Mouse (Mus musculus): Measurements from ENCODE around the gene Abcb10.
"Not testable (repeated sequence)": the region's sequence is repeated elsewhere in the genome, so short reads cannot be mapped to it uniquely, and the experiment has no call there.

The Abcb10 gene

GRCm38 (mm10) chr8:123981674-123982073 is 1.2 kb downstream of the Abcb10 start:
- in situ Hi-C loops (cut with MboI, MseI) = no loop called here

DNA sequence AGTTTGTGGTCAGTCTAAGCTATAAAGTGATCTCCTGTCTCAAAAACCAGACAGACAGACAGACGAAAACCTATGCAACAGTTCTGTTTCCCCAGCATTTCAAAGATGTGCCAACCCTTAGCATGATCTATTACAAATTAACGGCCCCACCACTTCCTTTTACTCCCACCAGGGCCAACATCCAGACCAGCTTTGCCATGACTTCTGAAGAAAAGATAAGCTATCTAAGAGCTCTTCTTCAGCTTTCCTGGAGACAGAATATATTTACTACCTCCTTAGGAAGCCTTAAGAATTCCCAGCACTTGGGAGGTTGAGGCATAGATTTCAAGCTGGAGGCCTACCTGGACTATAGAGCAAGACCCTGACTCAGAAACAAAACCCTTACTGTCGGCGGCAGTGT is 2.7 kb downstream of the Abcb10 start:
- in situ Hi-C loops (cut with MboI, MseI) = no loop called here

GRCm38 (mm10) chr8:123978926-123979325 is 4.0 kb downstream of the Abcb10 start:
- in situ Hi-C loops (cut with MboI, MseI) = no loop called here

DNA sequence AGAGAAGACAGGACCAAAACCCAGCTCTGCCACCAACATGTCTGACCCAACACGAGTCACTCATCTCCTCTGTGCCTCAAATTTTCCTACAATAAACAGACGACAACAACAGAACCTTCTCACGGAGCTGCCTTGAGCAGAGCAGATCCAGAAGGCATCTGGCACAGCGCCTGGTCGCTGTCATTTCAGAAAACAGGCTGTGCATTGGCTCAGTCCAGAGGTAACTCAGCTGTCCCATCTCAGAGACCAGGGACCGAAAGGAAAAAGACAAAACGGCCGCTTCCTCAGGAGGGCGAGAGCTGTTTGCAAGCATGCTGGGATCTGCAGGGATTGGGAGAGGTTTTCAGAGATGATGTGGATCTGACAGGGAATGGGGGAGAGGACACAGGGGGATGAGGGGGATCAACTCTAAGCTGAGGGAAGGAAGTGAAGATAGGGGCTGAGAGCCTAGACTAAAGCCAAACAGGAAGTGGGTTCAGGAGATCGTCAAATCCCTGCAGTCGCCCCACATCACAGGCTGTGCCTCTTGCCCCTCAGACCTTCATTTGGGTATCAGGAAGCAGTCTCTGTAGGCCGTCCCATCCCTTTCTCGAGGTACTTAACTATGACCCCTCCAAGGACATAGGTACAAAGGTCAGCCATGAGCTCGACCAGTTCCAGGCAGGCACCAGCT is 4.6 kb downstream of the Abcb10 start:
- in situ Hi-C loops (cut with MboI, MseI) = no loop called here

DNA sequence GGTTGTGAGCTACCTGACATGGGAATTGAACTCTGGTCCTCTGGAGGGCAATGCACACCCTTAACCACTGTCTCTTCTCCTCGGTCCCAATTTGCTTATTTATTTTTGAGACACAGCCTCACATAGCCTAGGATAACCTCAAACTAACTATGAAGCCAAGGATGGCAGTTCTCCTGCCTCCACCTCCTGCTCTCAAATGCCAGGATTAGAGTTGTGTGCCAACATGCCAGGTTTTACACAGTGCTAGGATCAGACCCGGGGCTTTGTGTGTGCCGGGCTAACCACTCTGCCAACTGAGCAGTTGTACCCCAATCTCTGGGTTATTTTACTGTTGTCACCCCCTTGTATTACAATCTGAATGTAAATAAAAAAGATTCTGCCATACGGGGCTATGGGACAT is 5.4 kb downstream of the Abcb10 start:
- in situ Hi-C loops (cut with MboI, MseI) = no loop called here

DNA sequence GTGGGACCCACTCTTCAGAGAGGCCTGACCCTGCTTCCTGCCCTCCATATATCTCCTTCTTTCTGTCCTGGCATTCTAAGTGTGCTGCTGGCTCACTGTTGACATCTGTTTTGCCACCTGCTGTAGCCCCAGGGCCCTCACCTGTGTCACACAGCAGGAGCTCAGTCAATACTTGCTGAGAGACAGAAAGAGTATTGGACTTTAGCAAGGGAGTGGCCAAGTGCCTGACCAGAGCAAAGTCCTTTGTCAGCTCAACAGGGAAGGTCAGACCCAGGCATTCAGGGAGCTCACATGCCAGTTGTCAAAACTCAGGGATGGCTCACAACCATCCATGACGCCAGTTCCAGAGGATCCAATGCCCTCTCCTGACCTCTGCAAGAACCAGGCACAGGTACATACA is 9.4 kb downstream of the Abcb10 start:
- in situ Hi-C loops (cut with MboI, MseI) = no loop called here

DNA sequence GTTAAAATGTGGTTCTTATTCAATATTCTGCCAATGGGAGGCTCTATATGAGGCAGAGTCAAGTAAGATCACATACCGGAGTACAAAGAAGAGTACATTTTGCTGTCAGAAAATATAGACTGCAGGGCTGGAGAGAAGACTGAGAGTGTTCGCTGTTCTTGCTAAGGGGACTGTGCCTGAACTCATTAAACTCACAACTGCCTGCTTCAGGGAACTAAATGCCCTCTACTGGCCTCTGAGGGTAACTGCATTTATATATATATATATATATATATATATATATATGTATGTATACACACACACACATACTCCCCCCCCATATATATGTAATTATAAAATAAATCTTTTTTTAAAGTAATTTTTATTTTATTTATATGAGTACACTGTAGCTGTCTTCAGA is 16.0 kb downstream of the Abcb10 start:
- in situ Hi-C loops (cut with MboI, MseI) = no loop called here

GRCm38 (mm10) chr8:123961371-123961770 is 21.6 kb downstream of the Abcb10 start:
- in situ Hi-C loops (cut with MboI, MseI) = no loop called here

DNA sequence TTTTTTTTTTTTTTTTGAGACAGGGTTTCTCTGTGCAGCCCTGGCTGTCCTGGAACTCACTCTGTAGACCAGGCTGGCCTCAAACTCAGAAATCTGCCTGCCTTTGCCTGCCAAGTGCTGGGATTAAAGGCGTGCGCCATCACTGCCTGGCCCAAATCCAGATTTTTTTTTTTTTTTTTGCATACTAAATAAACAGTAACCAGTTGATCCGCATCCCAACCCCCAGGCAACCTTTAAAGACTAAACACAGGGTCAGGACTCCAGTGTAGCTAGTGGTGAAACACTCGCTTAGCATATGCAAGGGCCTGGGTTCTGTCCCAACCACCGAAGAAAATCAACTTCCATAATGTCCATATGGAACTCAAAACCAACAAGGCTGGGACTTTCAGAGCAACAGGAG is 22.4 kb downstream of the Abcb10 start:
- in situ Hi-C loops (cut with MboI, MseI) = not testable (repeated sequence)

- in situ Hi-C loops (cut with MboI, MseI) = no loop called here
Observed at GRCm38 (mm10) chr8:123960056-123960455, 22.9 kb downstream of the Abcb10 start.

GRCm38 (mm10) chr8:123959473-123959872 is 23.4 kb downstream of the Abcb10 start:
- in situ Hi-C loops (cut with MboI, MseI) = no loop called here

DNA sequence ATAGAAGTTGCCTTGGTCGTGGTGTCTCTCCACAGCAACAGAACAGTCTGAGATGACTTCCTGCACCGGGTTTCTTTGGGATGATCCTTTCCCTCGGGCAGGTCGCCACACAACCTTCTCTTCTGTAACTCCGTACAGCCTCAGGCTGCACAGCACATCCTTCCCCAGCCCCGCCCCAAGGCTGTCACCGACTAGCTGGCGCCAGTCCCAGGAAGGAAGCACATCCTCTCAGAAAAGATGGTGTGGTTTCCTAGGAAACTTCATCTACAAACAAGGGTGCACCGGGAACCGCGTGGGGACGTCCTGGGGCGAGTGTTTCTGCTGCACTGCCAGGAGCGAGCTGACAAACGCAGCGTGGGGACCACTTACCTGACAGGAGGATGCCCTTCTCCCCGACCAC is 24.8 kb downstream of the Abcb10 start:
- in situ Hi-C loops (cut with MboI, MseI) = no loop called here

GRCm38 (mm10) chr8:123954246-123954645 is 28.7 kb downstream of the Abcb10 start:
- in situ Hi-C loops (cut with MboI, MseI) = no loop called here

- in situ Hi-C loops (cut with MboI, MseI) = no loop called here
Observed at GRCm38 (mm10) chr8:123953686-123954085, 29.2 kb downstream of the Abcb10 start.

- in situ Hi-C loops (cut with MboI, MseI) = no loop called here
Observed at GRCm38 (mm10) chr8:123950077-123950802, 32.7 kb downstream of the Abcb10 start.

GRCm38 (mm10) chr8:123949686-123949986 is 33.3 kb downstream of the Abcb10 start:
- in situ Hi-C loops (cut with MboI, MseI) = no loop called here

- in situ Hi-C loops (cut with MboI, MseI) = no loop called here
Observed at GRCm38 (mm10) chr8:123948942-123949685, 33.8 kb downstream of the Abcb10 start, which contains the start of gene Nup133. Nup133 (minus strand) TSS chr8:123949265.

- in situ Hi-C loops (cut with MboI, MseI) = loop anchor here (5.0 kb wide), 1 partner anchor 423 kb away; no protein-coding TSS in a partner anchor
Observed at GRCm38 (mm10) chr8:123929026-123929425, 53.9 kb downstream of the Abcb10 start.

- in situ Hi-C loops (cut with MboI, MseI) = loop anchor here (5.0 kb wide), 1 partner anchor 427 kb away; no protein-coding TSS in a partner anchor
Observed at GRCm38 (mm10) chr8:123925671-123926070, 57.3 kb downstream of the Abcb10 start.

GRCm38 (mm10) chr8:123924719-123925118 is 58.2 kb downstream of the Abcb10 start:
- in situ Hi-C loops (cut with MboI, MseI) = loop anchor here (5.0 kb wide), 1 partner anchor 428 kb away; no protein-coding TSS in a partner anchor

GRCm38 (mm10) chr8:123914635-123915034 is 68.3 kb downstream of the Abcb10 start:
- in situ Hi-C loops (cut with MboI, MseI) = no loop called here

DNA sequence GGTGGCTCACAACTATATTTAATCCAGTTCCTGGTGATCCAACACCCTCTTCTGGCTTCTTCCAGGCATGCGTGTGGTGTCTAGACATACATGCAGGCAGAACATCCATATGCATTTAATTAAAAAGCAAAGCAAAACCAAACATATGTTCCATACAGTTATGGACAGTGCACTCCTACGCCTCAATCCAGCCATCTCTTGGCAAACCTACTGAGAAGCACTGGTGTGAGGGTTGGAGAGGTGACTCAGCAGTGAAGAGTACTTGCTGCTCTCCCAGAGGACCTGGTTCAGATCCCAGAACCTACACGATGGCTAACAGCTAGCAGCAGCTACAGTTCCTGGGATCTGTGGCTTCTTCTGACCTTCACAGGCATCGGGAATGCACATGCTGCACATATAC is 70.7 kb downstream of the Abcb10 start:
- in situ Hi-C loops (cut with MboI, MseI) = no loop called here

DNA sequence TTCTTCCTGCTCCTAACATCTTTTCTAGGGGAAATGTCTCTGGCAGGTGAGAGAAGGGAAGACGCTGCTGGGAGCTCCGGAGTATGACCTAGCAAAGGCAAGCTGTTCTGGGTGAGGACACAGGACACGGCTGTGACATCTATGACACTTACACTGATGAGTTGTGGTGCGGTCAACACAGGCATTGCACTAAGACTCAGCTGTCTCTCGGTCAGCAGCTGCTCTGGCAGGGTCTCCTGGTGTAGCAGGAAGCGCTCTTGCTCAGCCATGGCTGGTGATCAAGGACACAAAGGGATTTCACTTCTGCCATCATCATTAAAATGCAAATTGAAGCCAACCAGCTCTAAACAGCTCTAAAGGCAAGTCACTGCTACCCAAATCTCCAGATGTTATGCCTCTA is 75.3 kb downstream of the Abcb10 start:
- in situ Hi-C loops (cut with MboI, MseI) = no loop called here
